Mouse (Mus musculus): ENCODE measurements around the gene Ankrd35. TPM values are rescaled to one million over a fixed set of nuclear protein-coding genes. Genes with fewer than 3 reads are reported as not detected.
"Not testable (repeated sequence)": the region's sequence is repeated elsewhere in the genome, so short reads cannot be mapped to it uniquely, and the experiment has no call there.

The Ankrd35 gene
- polyA plus RNA-seq, 1 experiment: 1.7 TPM

DNA sequence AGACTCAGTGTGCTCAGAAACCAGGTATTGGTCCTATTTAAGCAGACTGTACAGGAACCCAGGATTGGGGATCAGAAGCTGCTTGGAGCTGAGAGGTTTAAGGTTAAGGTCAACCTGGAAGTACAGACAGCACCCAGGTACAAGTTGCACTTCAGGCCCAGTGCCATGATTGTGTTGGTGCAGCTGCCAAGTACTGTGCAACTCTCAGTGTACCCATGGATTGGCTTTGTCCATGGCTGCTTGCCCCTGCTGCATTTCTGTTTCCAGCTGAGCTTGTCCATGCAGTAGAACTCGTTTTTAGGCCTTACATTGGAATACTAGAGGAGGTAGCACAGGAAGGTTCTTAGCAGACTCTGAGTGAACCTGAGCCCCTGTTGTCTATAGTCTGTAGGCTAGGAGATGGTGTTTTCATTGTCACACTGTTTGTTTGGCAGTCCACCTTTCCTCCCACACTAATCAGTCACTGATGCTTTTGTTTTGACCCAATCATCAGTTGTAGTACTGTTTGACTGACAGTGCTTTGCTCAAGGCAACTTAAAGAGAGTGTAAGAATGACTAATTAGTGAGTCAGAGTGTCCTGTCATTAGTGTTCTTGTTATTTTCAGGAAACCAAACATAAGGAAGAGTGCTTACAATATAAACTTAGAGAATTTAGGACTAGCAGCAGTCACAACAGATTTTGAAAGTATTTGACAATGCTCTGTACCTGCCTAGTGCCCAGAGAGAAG, 67.2 kb downstream of the Ankrd35 start:
- no peak for DNase-seq
- H3K4me3 ChIP-seq (ENCODE audit: control insufficient read depth, insufficient read depth, low read length): no peak overlapping the region
- WGBS: 80% methylated on average over 1 of the region's 1 CpGs
- TF ChIP-seq POLR2A (IDR thresholded peaks at IDR 0.05; ENCODE audit: control insufficient read depth, extremely low read depth, insufficient read depth, low read length, poor library complexity): no peak
- no peak for TF ChIP-seq CTCF (IDR thresholded peaks at IDR 0.05; ENCODE audit: borderline replicate concordance, control insufficient read depth, extremely low read depth, insufficient read depth, low read length, poor library complexity)
- H3K36me3 ChIP-seq (ENCODE audit: control insufficient read depth, insufficient read depth, low read length): no peaks in the 10 kb centered on the region
- H3K4me1 ChIP-seq (replicated peaks; ENCODE audit: control insufficient read depth, insufficient read depth, low read length): no peaks in the 10 kb centered on the region
- H3K27me3 ChIP-seq (ENCODE audit: control insufficient read depth, insufficient read depth, low read length): no peaks in the 10 kb centered on the region
- H3K27ac ChIP-seq (ENCODE audit: control insufficient read depth, insufficient read depth, low read length): no peak overlapping the region

DNA sequence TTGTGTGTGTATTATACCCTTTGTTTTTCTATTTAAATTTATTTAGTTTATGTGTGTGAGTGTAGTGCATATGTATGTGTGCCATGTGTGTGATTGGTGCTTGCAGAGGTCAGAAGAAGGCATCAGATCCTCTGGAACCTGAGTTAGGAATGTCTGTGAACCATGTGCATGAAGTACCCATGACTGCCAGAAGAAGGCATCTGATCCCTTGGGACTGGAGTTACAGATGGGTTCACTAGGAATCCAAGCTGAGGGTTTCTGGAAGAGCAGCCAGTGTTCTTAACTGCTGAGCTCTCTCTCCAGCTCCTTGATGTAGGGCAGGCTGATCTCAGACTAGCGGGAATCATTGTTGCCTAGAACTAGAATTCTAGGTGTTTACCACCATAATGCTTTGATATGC, 68.1 kb downstream of the Ankrd35 start:
- Histone ChIP-seq H3K4me1 (replicated peaks; ENCODE audit: control insufficient read depth, insufficient read depth, low read length) (no peaks in the 10 kb centered on the region), H3K27ac (ENCODE audit: control insufficient read depth, insufficient read depth, low read length) (no peak overlapping the region), H3K27me3 (ENCODE audit: control insufficient read depth, insufficient read depth, low read length) (no peaks in the 10 kb centered on the region), H3K4me3 (ENCODE audit: control insufficient read depth, insufficient read depth, low read length) (no peak overlapping the region), H3K36me3 (ENCODE audit: control insufficient read depth, insufficient read depth, low read length) (no peaks in the 10 kb centered on the region)
- no peak for DNase-seq
- 89% methylated on average over 1 of the region's 1 CpGs for WGBS
- no peak for TF ChIP-seq CTCF (IDR thresholded peaks at IDR 0.05; ENCODE audit: borderline replicate concordance, control insufficient read depth, extremely low read depth, insufficient read depth, low read length, poor library complexity)
- TF ChIP-seq POLR2A (IDR thresholded peaks at IDR 0.05; ENCODE audit: control insufficient read depth, extremely low read depth, insufficient read depth, low read length, poor library complexity): no peak

DNA sequence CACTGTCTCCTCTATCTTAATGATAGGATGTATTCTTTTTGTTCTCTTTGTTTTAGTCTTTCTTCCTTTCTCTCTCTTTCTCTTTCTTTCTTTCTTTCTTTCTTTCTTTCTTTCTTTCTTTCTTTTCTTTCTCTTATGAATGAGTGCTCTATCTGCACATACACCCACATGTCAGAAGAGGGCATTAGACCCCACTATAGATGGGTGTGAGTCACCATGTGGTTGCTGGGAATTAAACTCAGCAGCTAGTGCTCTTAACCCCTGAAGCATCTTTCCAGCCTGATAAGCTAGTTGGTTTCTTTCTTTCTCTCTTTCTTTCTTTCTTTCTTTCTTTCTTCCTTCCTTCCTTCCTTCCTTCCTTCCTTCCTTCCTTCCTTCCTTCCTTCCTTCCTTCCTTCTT, 70.3 kb downstream of the Ankrd35 start:
- H3K27me3 ChIP-seq (ENCODE audit: control insufficient read depth, insufficient read depth, low read length); DNase-seq; H3K4me3 ChIP-seq (ENCODE audit: control insufficient read depth, insufficient read depth, low read length); H3K4me1 ChIP-seq (replicated peaks; ENCODE audit: control insufficient read depth, insufficient read depth, low read length); H3K27ac ChIP-seq (ENCODE audit: control insufficient read depth, insufficient read depth, low read length); H3K36me3 ChIP-seq (ENCODE audit: control insufficient read depth, insufficient read depth, low read length): not testable (repeated sequence)

Other genes with a start within 250 kb of the Ankrd35 start
- gene BC107364, start 217.8 kb upstream of the Ankrd35 start, polyA plus RNA-seq (2012; rRNA removed): 0.09 and 0.32 TPM in 2 replicates
- 1.3 and 10.4 TPM in 2 replicates for gene Hfe2, start 145.0 kb upstream of the Ankrd35 start, polyA plus RNA-seq (2012; rRNA removed)
- gene Txnip, start 112.2 kb upstream of the Ankrd35 start, polyA plus RNA-seq (2012; rRNA removed): 587 and 719 TPM in 2 replicates
- not detected in 2 replicates for gene Gm16253, start 93.1 kb upstream of the Ankrd35 start, polyA plus RNA-seq (2012; rRNA removed)
- 17.8 and 18.2 TPM in 2 replicates for gene Polr3gl, start 76.0 kb upstream of the Ankrd35 start, polyA plus RNA-seq (2012; rRNA removed)
- 0.18 and 0.49 TPM in 2 replicates for gene Ankrd34a, start 73.5 kb upstream of the Ankrd35 start, polyA plus RNA-seq (2012; rRNA removed)
- 4.6 and 8.2 TPM in 2 replicates for gene Lix1l, start 69.0 kb upstream of the Ankrd35 start, polyA plus RNA-seq (2012; rRNA removed)
- gene Rbm8a, start 40.2 kb upstream of the Ankrd35 start, polyA plus RNA-seq (2012; rRNA removed): 12.2 and 14.4 TPM in 2 replicates
- 37.0 and 41.0 TPM in 2 replicates for gene Pex11b, start 34.8 kb upstream of the Ankrd35 start, polyA plus RNA-seq (2012; rRNA removed)
- gene Gm42957, start 34.7 kb upstream of the Ankrd35 start, polyA plus RNA-seq (2012; rRNA removed): 0.14 and 0.23 TPM in 2 replicates
- 2.9 and 3.0 TPM in 2 replicates for gene Itga10, start 24.5 kb upstream of the Ankrd35 start, polyA plus RNA-seq (2012; rRNA removed)
- gene Pias3, start 26.3 kb downstream of the Ankrd35 start, polyA plus RNA-seq (2012; rRNA removed): 32.7 and 33.1 TPM in 2 replicates
- gene Nudt17, start 38.4 kb downstream of the Ankrd35 start, polyA plus RNA-seq (2012; rRNA removed): 12.2 and 17.9 TPM in 2 replicates
- 49.3 and 51.1 TPM in 2 replicates for gene Polr3c, start 57.5 kb downstream of the Ankrd35 start, polyA plus RNA-seq (2012; rRNA removed)
- gene Rnf115, start 57.5 kb downstream of the Ankrd35 start, polyA plus RNA-seq (2012; rRNA removed): 24.1 and 26.3 TPM in 2 replicates
- 0.49 and 0.60 TPM in 2 replicates for gene Pdzk1, start 159.2 kb downstream of the Ankrd35 start, polyA plus RNA-seq (2012; rRNA removed)
- gene Cd160, start 159.2 kb downstream of the Ankrd35 start, polyA plus RNA-seq (2012; rRNA removed): 2.7 and 2.8 TPM in 2 replicates
- 1.2 and 2.1 TPM in 2 replicates for gene Gja5, start 234.6 kb downstream of the Ankrd35 start, polyA plus RNA-seq (2012; rRNA removed)
- 17.3 and 19.5 TPM in 2 replicates for gene Gpr89, start 235.2 kb downstream of the Ankrd35 start, polyA plus RNA-seq (2012; rRNA removed)